Mouse (Mus musculus) MEL (cell line): ENCODE measurements at regions not wholly inside any gene's neighbourhood (a gene's known extent, or its start where the extent isn't known, plus 50 kb on each side); places are given as distances from the start of the nearest gene placed in this dataset.

Experiments used
- CHD2 ChIP-seq: IDR thresholded peaks from 2 replicates; pipeline ENCODE4 v1.6.1; 2011; ENCODE audit warnings: low read length, improper control_type of control experiment
- CTCF ChIP-seq, 3 experiments: IDR thresholded peaks in 2 of 3; conservative IDR thresholded peaks in 1 of 3; 2 replicates each; pipeline ENCODE4 v1.5.1; 2011 to 2012; ENCODE audit warnings: low read length in 3 of 3, low read depth in 2 of 3, mild to moderate bottlenecking in 2 of 3, improper control_type of control experiment in 1 of 3, inconsistent platforms in 1 of 3, mixed read lengths in 1 of 3, moderate library complexity in 1 of 3; ENCODE audit not compliant: control insufficient read depth in 1 of 3, insufficient read depth in 1 of 3, poor library complexity in 1 of 3, severe bottlenecking in 1 of 3
- ETS1 ChIP-seq: IDR thresholded peaks from 2 replicates; pipeline ENCODE4 v1.6.1; 2012; ENCODE audit warnings: low read depth, mild to moderate bottlenecking, inconsistent platforms, low read length, improper control_type of control experiment, moderate library complexity
- KAT2A ChIP-seq: conservative IDR thresholded peaks from 2 replicates; pipeline ENCODE4 v1.6.1; 2012; ENCODE audit warnings: low read depth, low read length, improper control_type of control experiment, inconsistent platforms
- MAZ ChIP-seq: IDR thresholded peaks from 2 replicates; pipeline ENCODE4 v1.6.1; 2012; ENCODE audit warnings: low read depth, mild to moderate bottlenecking, inconsistent platforms, low read length, improper control_type of control experiment
- POLR2A ChIP-seq, 2 experiments: IDR thresholded peaks; 2 replicates each; pipeline ENCODE4 v1.6.1; 2011 to 2012; ENCODE audit warnings: low read length in 2 of 2, mild to moderate bottlenecking in 2 of 2, control low read depth in 1 of 2, improper control_type of control experiment in 1 of 2, low read depth in 1 of 2, moderate library complexity in 1 of 2; ENCODE audit not compliant: control insufficient read depth in 1 of 2, insufficient read depth in 1 of 2, poor library complexity in 1 of 2
- POLR2AphosphoS2 ChIP-seq: IDR thresholded peaks from 2 replicates; pipeline ENCODE4 v1.6.1; 2011; ENCODE audit warnings: low read length, improper control_type of control experiment
- POLR2AphosphoS5 ChIP-seq: IDR thresholded peaks from 2 replicates; pipeline ENCODE4 v1.6.1; 2012; ENCODE audit warnings: low read depth, borderline replicate concordance, mild to moderate bottlenecking, inconsistent platforms, low read length, moderate library complexity, mixed read lengths
- ZC3H11A ChIP-seq: IDR thresholded peaks from 2 replicates; pipeline ENCODE4 v1.6.1; 2012; ENCODE audit warnings: low read depth, mild to moderate bottlenecking, inconsistent platforms, low read length, improper control_type of control experiment

- no peak for TF ChIP-seq CHD2
- no peak for TF ChIP-seq ZC3H11A
- no peak for TF ChIP-seq MAZ
- no peak for TF ChIP-seq CTCF (IDR thresholded peaks at IDR 0.05 in 2 of 3, conservative IDR thresholded peaks at IDR 0.05 in 1 of 3; ENCODE audit: control insufficient read depth in 1 of 3, insufficient read depth in 1 of 3, low read depth in 2 of 3, low read length in 3 of 3, poor library complexity in 1 of 3, severe bottlenecking in 1 of 3)
- TF ChIP-seq ETS1: peak; percentile 42; the same call in 1 of the 2 replicates
- no peak for TF ChIP-seq POLR2A (IDR thresholded peaks at IDR 0.05; ENCODE audit: control insufficient read depth in 1 of 2, insufficient read depth in 1 of 2, low read depth in 1 of 2, low read length in 2 of 2, poor library complexity in 1 of 2)
- no peak for TF ChIP-seq KAT2A
- TF ChIP-seq POLR2AphosphoS5: no peak
- TF ChIP-seq POLR2AphosphoS2: no peak
These were observed 57.0 kb upstream of the Hk2 start for GRCm38 (mm10) chr6:82831211-82831610.
